Comparison of ENCODE assay signal across 18 mouse cellular contexts in the genomic region with DNA sequence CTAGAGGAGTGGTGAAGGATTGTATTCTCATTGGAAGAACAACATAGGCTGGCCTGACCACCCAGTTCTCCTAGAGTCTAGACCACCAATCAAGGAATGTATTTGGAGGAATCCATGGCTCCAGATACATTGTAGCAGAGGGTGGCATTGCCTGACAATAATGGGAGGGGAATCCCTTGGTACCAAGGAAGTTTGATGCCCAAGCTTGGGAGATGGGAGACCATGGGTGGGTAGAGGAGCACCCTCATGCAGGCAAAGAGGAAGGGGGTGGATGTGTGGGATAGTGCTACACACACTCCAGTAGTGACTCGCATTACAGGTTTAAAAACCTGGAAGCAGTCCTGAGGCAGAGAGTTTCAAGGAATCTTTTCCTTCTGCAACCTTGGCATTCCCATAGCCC.
"Had no signal": no experiment of that assay in that cellular context is flagged by ENCODE, and none has a peak within 500 bp of the region (broad histone marks: within the 10 kb centered on the region; RNA-seq: fewer than 3 reads in every experiment).

No protein-coding gene starts in this region.

- H3K4me2 ChIP-seq: lung, embryonic 15.5 days; midbrain, embryonic 12.5 days; neural tube, embryonic 12.5 days; stomach, embryonic 15.5 days had no signal

- H3K9ac ChIP-seq: liver, postnatal 0 days; lung, embryonic 15.5 days; midbrain, embryonic 12.5 days; neural tube, embryonic 12.5 days; stomach, embryonic 15.5 days had no signal

- H3K36me3 ChIP-seq: lung, embryonic 15.5 days; midbrain, embryonic 12.5 days; neural tube, embryonic 12.5 days; stomach, embryonic 15.5 days had no signal

- ATAC-seq: liver, postnatal 0 days; lung, postnatal 0 days; midbrain, embryonic 16.5 days had no signal

- H3K27ac ChIP-seq: lung, embryonic 15.5 days; macrophage; midbrain, embryonic 12.5 days; neural tube, embryonic 12.5 days; stomach, embryonic 15.5 days; stomach, postnatal 0 days had no signal

- H3K4me3 ChIP-seq: lung, embryonic 15.5 days; megakaryocyte, embryonic 14.5 days; midbrain, embryonic 12.5 days; neural tube, embryonic 12.5 days; stomach, embryonic 15.5 days had no signal

- H3K27me3 ChIP-seq: lung, embryonic 15.5 days; megakaryocyte, embryonic 14.5 days; midbrain, embryonic 12.5 days; neural tube, embryonic 12.5 days; stomach, embryonic 15.5 days had no signal

- H3K9me3 ChIP-seq: lung, embryonic 15.5 days; midbrain, embryonic 12.5 days; neural tube, embryonic 12.5 days; stomach, embryonic 15.5 days had no signal

- H3K4me1 ChIP-seq: lung, embryonic 15.5 days; megakaryocyte, embryonic 14.5 days; midbrain, embryonic 12.5 days; neural tube, embryonic 12.5 days; stomach, embryonic 15.5 days had no signal

- DNase-seq: liver, postnatal 0 days; lung, adult 2 months; lung, postnatal 14 days; lung, postnatal 36 days; midbrain, embryonic 14.5 days; right cerebral cortex, postnatal 14 days; thymus, adult 2 months; thymus, postnatal 25 days; thymus, postnatal 4 days had no signal
